Mouse (Mus musculus) kidney, postnatal 25 days (tissue): ENCODE measurements around the gene Zeb2.

Experiments
- DNase-seq, 2 experiments: peaks; one replicate each; pipeline ENCODE4 v3.0.0; 2021; ENCODE audit warnings: mixed read lengths in 2 of 2

The Zeb2 gene

GRCm38 (mm10) chr2:45117087-45117561 is at the start of gene Zeb2:
Zeb2 (minus strand) TSS chr2:45117395.
- DNase-seq: peak; percentile 65 to 84

GRCm38 (mm10) chr2:45158785-45159184 is 41.6 kb upstream of the Zeb2 start:
- DNase-seq: no peak

GRCm38 (mm10) chr2:45158351-45158782 is 41.2 kb upstream of the Zeb2 start:
- DNase-seq: no peak

- no peak for DNase-seq
These were observed 36.1 kb upstream of the Zeb2 start for GRCm38 (mm10) chr2:45153315-45153714.

GRCm38 (mm10) chr2:45143162-45143561 is 26.0 kb upstream of the Zeb2 start:
- DNase-seq: no peak

- DNase-seq: no peak
These were observed 21.7 kb upstream of the Zeb2 start for GRCm38 (mm10) chr2:45138906-45139305.

- DNase-seq: no peak
These were observed 19.6 kb upstream of the Zeb2 start for GRCm38 (mm10) chr2:45136783-45137182.

- no peak for DNase-seq
These were observed 16.0 kb upstream of the Zeb2 start for GRCm38 (mm10) chr2:45133225-45133624.

GRCm38 (mm10) chr2:45130461-45131156 is 13.4 kb upstream of the Zeb2 start:
- DNase-seq: no peak

GRCm38 (mm10) chr2:45129556-45129955 is 12.4 kb upstream of the Zeb2 start:
- no peak for DNase-seq

- no peak for DNase-seq
These were observed 11.5 kb upstream of the Zeb2 start for GRCm38 (mm10) chr2:45128696-45129095.

- DNase-seq: no peak
These were observed 9.2 kb upstream of the Zeb2 start for GRCm38 (mm10) chr2:45126401-45126800.

- no peak for DNase-seq
These were observed 8.0 kb upstream of the Zeb2 start for GRCm38 (mm10) chr2:45125181-45125580.

- no peak for DNase-seq
These were observed 6.3 kb upstream of the Zeb2 start for GRCm38 (mm10) chr2:45123490-45123889.

GRCm38 (mm10) chr2:45118121-45118520 is 926 bp upstream of the Zeb2 start:
- DNase-seq: no peak

GRCm38 (mm10) chr2:45117592-45117991 is 397 bp upstream of the Zeb2 start:
- no peak for DNase-seq

GRCm38 (mm10) chr2:45116531-45117024 is 617 bp downstream of the Zeb2 start:
- DNase-seq: peak; percentile 41 to 58

GRCm38 (mm10) chr2:45115720-45116495 is 1.3 kb downstream of the Zeb2 start:
- DNase-seq: peak; percentile 80 to 83

GRCm38 (mm10) chr2:45115211-45115610 is 2.0 kb downstream of the Zeb2 start:
- no peak for DNase-seq

- DNase-seq: no peak
These were observed 2.6 kb downstream of the Zeb2 start for GRCm38 (mm10) chr2:45114596-45114995.

- DNase-seq: no peak
These were observed 3.3 kb downstream of the Zeb2 start for GRCm38 (mm10) chr2:45113912-45114311.

- DNase-seq: peak; percentile 55 to 66
These were observed 4.1 kb downstream of the Zeb2 start for GRCm38 (mm10) chr2:45112891-45113683.
